Mouse (Mus musculus) heart, postnatal 36 days (tissue): ENCODE results near the gene Gadl1. TPM values are rescaled to one million over a fixed set of nuclear protein-coding genes. Genes with fewer than 3 reads are reported as not detected.

Experiments used
- DNase-seq, 2 experiments: peaks; one replicate each; pipeline ENCODE4 v3.0.0; 2021 to 2022
- intact Hi-C: fragments of 180-260 bp; cut with DNase I; formaldehyde crosslinking; loops from one replicate; pipeline ENCODE4 v1.15.1; 2025
- total RNA-seq, 2 experiments: library from RNA; stranded (reverse); gene quantifications; 2 replicates each; pipeline ENCODE4 v1.2.3; 2021

Gene Gadl1
- total RNA-seq, 2 experiments from 2014 or later, result not detected

DNA sequence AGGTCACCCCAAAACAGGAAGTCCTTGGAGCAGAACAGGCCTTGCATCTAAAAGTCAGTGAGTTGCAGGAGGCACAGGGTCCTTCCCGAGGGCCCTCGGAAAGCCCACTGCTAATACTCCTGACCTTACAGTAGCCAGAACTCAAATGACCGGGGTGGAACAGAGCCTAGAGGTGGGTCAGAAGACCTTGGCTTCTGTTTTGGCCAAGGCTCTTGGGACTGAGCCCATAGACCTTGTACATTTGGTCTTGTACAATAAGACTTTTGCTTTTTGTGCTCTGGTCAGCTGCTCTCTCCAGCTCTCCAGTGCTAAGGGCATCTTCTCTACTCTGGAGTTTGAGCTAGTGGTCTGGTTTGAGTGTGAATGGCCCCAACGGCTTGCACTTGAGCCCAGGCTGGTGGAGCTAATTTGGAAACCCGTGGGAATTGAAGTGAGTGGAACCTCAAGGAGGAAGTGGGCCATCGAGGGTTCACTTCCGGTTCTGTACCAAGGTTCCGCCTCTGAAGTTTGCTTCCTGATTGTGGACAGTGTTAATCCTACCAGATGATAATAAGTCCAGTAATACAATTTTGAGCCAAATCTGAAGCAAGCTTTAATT is 174.6 kb downstream of the Gadl1 start:
- intact Hi-C loops, result no loop called here
- DNase-seq, result no peak

DNA sequence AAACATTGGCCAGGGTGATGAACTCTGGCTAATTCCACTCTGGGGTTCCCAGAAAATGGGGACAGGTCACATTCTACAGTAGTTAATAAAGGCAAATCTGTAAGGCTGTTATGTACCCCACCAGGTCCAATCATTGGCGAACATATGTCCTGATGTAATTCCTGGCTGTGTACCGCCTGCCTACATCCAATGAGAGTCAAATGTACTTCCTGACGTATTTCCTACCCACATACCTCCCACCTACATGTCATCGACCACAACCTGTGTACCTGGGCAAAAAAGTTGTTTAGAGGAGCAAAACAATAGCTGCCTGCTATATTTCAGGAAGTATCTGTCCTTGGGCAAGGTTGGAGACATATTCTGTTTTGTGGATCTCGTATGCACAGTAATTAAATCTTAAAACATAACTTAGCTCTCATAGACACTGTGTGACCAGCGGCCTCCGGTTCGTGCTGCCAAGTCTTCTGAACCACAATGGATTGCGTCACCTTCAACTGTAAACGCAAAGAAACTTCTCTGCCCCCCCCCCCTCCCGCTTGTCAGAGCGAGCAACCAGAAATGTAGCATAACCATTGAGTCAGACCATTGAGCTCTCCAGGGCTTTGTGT is 175.2 kb downstream of the Gadl1 start:
- intact Hi-C loops, result no loop called here
- no peak for DNase-seq

DNA sequence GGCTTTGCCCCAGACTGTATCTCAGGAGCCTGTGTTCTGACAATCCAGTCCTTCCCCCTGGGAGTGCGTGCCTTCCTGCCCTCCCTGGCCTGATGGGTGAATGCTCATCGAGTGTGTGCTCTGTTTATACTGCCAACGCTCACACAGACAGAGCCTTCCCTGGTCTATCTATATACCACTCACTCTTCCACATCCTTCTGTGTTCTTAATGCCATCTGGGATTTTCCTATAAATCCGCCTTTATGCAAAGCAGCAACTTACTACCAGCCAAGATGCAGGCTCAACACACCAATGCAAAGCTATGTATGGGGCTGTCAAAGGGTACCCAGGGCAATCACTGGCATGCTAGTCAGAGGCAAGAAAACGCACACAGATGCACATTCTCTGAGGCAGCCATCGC is 176.7 kb downstream of the Gadl1 start:
- intact Hi-C loops, result loop anchor here (5.0 kb wide), 2 partner anchors 206 to 251 kb away; no protein-coding TSS in a partner anchor
- no peak for DNase-seq

DNA sequence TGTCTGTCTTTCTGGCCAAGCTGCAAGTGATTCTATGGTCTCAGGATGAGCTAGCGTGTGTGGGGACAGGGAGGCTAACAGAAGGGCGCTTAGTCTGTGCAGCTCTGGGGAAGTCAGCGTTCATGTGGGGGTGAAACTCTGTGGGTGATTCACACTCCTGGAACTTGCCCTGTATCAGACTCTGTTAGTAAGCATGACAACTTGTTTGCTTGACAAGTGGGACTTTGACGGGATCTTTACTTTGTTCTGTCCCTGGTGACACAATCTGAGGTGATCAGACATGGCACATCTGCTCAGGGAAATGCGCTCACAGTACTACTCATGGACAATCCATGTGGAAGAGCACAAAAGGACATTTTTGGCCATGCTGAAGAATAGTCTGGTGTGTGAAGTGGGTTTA is 178.0 kb downstream of the Gadl1 start:
- intact Hi-C loops, result loop anchor here (5.0 kb wide), 2 partner anchors 205 to 250 kb away; no protein-coding TSS in a partner anchor
- no peak for DNase-seq

DNA sequence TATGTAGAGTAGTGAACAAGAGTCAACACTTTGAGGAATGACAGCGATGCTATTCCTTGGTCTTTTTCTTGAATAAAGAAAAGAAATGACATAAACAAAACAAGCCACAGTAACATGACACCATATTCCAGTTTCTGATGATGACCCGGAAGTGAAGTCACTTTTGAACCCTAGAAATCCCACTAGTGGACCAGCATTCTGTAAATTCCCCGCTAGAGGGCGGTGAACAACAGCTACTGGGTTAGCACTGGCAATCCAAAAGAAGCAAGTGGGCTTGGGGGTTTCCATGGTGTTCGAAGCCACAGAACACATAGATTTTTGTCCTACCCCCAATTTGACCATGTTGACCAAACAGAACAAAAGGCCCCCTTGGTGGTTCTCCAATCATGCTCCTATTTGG is 178.6 kb downstream of the Gadl1 start:
- intact Hi-C loops, result loop anchor here (1.0 to 5.0 kb wide), 4 partner anchors 85 to 296 kb away; no protein-coding TSS in a partner anchor

DNA sequence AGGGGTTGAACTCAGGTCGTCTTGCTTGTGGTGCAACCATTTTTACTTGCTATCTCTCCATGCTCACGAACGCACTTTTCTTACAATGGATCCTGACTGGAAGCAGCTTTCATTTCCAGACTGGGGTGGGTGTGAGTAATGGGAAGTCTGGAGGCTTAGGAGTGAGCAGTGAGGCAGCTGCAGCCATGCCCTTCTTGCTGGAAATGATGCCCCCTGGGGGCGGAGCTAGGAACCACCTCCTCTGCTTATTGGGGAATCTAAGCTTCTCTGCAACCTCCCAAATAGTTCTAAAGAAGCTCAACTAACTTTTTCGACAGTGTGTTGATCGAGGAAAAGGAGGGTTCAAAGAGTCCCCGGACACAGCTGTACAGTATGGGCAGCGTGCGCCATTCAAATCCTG is 179.7 kb downstream of the Gadl1 start:
- peak in 1 of 2 experiments; percentile 35 for DNase-seq
- intact Hi-C loops, result loop anchor here (1.0 to 5.0 kb wide), 4 partner anchors 84 to 295 kb away; no protein-coding TSS in a partner anchor

More for the DNA sequence above, 178.6 kb downstream of the Gadl1 start:
- DNase-seq, result peak; percentile 74 to 75

GRCm38 (mm10) chr9:116090296-116090695 is 181.0 kb downstream of the Gadl1 start:
- DNase-seq, result no peak
- intact Hi-C loops, result no loop called here

DNA sequence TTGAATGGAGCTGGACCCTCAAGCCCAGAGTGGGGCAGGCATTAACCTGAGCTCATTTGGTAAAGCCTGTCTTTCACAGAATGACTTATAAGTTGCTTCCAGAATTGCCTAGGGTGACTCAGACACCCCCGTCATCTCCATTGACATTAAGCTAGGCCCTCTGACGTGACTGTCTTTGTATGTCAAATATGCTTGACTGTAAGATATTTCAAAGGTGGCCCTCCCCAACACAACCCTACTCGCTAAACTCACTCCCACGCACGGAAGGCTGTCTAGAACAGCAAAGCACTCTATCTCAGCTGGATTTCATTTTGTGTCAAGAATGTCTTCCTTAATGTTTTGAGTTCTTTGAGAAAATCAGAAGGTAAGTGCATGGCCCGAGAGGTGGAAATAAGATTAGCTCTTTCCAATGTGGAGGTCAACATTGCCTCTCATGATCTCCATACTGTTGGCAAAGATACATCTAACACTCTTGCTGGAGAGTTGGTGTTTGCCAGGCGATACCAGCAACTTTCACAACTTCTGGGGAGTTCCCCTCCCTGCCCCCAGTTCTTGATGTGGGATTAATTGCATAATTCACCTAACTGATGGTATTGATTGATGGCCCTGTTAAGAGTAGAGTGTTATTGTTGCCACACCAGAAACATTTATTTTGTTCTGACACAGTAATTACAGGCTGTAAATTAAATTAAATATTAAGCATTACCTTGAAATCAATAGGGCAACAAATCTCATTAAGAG is 182.0 kb downstream of the Gadl1 start:
- intact Hi-C loops, result no loop called here
- no peak for DNase-seq

- peak; percentile 45 to 61 for DNase-seq
- intact Hi-C loops, result no loop called here
Measured at GRCm38 (mm10) chr9:116091921-116092320, 182.7 kb downstream of the Gadl1 start.

DNA sequence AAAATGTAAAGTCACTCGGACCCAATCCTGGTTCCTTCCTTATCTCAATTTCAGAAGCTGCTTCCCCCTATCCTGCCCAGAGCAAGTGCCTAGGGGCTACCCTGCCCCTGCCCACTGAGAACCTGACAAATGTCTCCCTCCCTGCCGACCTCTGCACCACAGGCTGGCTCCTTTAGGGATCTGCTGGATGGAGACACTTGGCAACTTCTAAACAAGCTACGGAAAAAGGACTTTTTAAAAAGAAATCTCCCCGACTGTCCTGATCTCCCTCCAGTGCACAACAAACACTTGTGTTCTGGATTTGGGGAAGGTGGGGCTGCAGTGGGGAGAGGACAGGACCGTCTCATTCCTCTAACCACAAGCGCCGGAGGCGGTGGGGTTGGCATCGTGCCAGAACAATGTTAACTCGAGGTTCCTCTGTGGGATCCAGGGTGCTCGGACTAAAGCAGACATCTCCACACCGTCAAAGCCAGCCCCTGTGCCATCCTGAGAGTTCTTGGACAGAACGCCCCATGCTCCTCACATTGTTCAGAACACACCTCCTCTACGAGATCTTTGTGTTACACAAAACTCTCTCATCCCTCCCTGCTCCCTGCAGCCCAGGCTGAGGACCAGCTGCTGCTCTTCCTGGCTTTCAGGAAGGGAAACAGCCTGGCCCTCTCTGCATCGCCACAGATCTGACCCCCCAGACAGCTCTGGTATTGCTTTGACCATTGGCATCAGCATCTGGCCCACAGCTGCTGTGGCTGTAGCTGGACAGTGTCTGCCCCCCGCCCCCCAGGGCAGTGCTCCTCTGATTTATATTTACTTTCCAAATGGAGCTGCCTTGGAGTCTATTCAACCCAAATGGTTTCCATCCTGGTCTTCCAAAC is 189.7 kb downstream of the Gadl1 start:
- peak; percentile 62 to 63 for DNase-seq
- intact Hi-C loops, result no loop called here

DNA sequence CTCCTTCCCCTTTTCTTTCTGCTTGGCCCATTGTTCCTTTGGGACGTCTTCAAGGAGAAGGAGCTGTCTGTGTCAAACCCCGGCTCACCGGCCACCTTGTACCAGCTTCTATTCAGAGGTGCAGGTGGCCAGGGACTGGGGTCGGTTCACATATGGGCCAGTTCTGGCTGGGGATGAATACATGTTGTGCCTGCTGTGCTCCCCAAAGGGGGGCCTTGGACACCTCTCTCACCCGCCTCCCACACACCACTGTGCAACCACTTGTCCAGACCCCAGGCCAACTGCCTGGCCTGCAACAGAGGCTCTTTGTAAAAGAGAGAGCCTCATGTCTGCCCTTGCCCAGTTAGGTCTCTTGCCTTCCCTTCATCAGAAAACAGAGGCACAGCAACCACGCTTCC is 190.3 kb downstream of the Gadl1 start:
- peak in 1 of 2 experiments; percentile 40 for DNase-seq
- intact Hi-C loops, result no loop called here

DNA sequence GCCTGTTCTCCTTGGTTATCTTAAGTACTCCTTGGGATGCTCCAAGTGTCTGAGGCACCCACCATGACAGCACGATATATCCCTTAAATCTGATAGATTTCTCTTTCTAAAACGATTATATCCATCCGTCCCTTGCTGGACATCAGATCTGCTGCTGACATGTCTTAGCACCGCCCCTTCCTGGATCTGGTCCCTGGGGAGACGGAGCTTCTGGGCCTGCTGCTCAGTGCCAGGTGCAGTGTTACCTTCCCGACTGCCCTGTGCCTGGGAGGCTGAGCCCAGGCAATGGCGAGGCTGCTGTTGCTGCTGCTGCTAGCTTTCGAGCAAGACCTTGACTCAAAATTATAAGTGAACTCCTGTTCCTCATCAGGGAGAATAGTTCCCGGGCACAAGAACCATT is 190.8 kb downstream of the Gadl1 start:
- intact Hi-C loops, result no loop called here
- no peak for DNase-seq

DNA sequence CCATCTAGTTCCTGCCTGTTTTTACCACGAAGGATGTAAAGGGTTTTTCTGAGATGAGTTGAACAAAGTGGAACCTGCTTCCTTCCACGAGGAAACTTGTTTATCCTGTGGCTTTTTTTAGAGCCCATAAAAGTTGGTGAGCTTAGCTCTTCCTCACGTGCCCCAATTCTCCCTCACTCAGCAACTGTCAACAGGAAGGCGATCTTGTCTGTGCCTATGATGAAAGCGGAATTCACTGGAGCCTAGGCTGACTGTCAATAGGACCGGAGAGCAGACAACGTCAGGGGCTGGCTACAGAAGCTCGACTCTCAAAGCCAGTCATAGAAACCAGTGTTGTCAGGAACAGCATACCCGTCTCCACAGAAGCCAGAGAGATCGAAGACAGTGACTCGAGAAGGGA is 192.6 kb downstream of the Gadl1 start:
- intact Hi-C loops, result no loop called here
- DNase-seq, result no peak

DNA sequence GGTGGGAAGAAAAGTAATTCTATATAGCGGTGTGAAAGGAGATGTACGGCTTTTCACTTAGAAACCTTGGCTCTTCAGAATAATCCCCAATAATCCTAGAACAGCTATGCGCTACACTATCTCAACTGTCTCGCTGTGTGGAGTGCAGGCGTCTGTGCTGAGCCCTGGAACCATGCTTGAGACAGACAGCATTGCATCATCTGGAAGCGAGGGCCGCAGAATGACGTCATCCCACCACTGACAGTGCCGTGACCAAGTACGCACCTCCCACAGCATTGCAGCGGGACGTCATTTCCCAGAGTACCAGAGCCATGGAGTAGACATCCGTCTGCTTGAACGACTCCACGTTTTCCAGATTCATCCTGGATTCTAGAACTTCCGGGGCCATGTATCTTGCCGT is 195.5 kb downstream of the Gadl1 start:
- intact Hi-C loops, result no loop called here

GRCm38 (mm10) chr9:116108729-116109128 is 199.5 kb downstream of the Gadl1 start:
- intact Hi-C loops, result no loop called here
- DNase-seq, result no peak

More for the DNA sequence above, 195.5 kb downstream of the Gadl1 start:
- no peak for DNase-seq

DNA sequence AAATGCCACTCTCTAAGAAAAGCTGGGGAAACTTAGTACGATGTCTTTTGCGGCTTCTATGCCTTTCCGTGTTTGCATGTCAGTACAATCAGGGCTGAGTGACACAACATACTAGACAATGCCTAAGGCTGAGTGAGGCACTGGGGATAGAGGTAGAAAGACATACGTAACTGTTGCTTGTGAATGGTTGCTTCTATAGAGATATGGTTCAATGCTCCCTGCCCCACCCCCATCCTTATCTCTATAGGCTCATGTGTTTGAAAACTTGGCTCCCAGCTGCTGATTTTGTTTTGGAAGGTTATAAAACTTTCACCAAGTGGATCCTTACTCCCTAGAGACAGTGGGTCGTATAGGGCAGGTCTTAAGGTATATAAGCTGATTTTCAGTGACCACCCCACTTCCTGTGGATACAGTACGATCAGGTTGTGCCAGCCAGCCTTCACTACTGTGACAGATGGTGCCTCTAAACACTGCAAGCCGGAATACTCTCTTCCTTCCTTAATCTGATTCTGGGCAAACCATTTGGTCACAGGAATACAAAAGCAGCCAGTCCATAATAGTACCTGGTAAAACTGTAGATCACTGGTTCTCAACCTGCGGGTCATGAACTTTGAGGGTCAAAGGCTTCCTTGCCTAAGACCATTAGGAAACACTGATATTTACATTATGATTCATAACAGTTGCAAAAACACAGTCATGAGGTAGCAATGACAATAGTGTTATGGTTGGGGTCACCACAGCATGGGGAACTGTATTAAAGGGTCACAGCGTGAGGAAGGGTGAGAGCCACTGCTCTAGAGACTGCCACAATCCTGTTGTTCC is 202.1 kb downstream of the Gadl1 start:
- no peak for DNase-seq
- intact Hi-C loops, result no loop called here

- intact Hi-C loops, result no loop called here
- DNase-seq, result peak in 1 of 2 experiments; percentile 20
Measured at GRCm38 (mm10) chr9:116114339-116114738, 205.1 kb downstream of the Gadl1 start.

DNA sequence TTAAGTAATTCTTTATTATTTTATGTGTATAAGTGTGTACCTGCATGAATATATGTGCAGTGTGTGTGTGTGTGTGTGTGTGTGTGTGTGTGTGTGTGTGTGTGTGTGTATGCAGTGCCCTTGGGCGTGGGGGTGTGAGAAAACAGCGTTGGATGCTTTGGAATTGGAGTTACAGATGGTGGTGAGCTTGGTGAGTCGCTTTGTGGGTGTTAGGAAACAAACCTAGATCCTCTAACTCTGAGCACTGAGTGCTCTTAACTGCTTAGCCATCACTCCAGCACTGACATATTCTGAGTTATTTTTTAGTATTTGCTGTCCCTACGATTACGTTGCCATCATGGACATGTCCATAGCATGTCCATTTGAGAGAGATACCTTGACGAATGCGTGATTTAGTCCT is 206.6 kb downstream of the Gadl1 start:
- intact Hi-C loops, result no loop called here
- no peak for DNase-seq

GRCm38 (mm10) chr9:116118332-116118872 is 209.1 kb downstream of the Gadl1 start:
- intact Hi-C loops, result no loop called here

More at GRCm38 (mm10) chr9:116118332-116118872, 209.1 kb downstream of the Gadl1 start:
- DNase-seq, result no peak
